Mouse (Mus musculus) G1E (cell line): ENCODE results near the gene Hibadh.

Experiments used
- CTCF ChIP-seq: IDR thresholded peaks from 2 replicates; pipeline ENCODE4 v1.5.1; 2012; ENCODE audit warnings: low read depth, low read length, inconsistent platforms, mixed read lengths
- GATA1 ChIP-seq: IDR thresholded peaks from 2 replicates; pipeline ENCODE4 v1.6.1; 2012; ENCODE audit warnings: borderline replicate concordance, low read length, inconsistent platforms, mixed read lengths
- GATA2 ChIP-seq: IDR thresholded peaks from 2 replicates; pipeline ENCODE4 v1.6.1; 2012; ENCODE audit warnings: low read depth, low read length, inconsistent platforms, borderline replicate concordance
- POLR2AphosphoS5 ChIP-seq: IDR thresholded peaks from 2 replicates; pipeline ENCODE4 v1.6.1; 2012; ENCODE audit warnings: low read depth, low read length, inconsistent platforms; ENCODE audit not compliant: insufficient replicate concordance
- TAL1 ChIP-seq: conservative IDR thresholded peaks from 2 replicates; pipeline ENCODE4 v1.6.1; 2012; ENCODE audit warnings: low read depth, low read length, inconsistent platforms, mixed read lengths

DNA sequence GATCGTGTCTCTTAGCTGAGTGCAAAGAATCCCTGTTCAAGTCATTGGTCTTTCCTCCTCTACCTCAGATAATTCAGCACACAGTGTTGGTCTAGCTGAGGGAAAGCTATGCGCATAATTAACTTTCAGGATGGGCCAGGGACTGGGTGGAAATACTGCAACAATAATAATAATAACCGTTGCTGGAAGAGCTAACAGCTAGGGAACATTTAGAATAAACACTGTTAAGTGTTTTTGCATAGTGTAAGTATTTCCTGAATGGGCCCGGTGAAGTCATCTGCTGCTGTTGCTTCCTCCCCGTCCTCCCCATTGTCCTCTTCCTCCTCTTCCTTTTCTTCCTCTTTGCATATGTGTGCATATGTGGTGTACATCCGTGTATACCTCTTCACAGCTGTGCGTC lies 132.2 kb downstream of the Hibadh start:
- TF ChIP-seq CTCF, result no peak
- no peak for TF ChIP-seq GATA1
- no peak for TF ChIP-seq POLR2AphosphoS5
- no peak for TF ChIP-seq GATA2
- TF ChIP-seq TAL1, result no peak
